Mouse (Mus musculus) kidney, adult 2 months (tissue): ENCODE data around the gene Cfap100. TPM values are rescaled to one million over a fixed set of nuclear protein-coding genes. Genes with fewer than 3 reads are reported as not detected.

Source experiments
- DNase-seq: peaks from one replicate; pipeline ENCODE4 v3.0.0; 2021
- H3K27ac ChIP-seq: fragments of 200-500 bp; 2 replicates; pipeline ENCODE4 v1.5.1; 2012; ENCODE audit warnings: low read depth, low read length, control low read depth, inconsistent platforms; ENCODE audit not compliant: insufficient read depth
- H3K27me3 ChIP-seq: fragments of 200-500 bp; replicated peaks from 2 replicates; pipeline ENCODE4 v1.6.1; 2012; ENCODE audit warnings: mild to moderate bottlenecking, moderate library complexity, low read length, inconsistent platforms; ENCODE audit not compliant: control insufficient read depth, insufficient read depth
- H3K36me3 ChIP-seq: fragments of 200-500 bp; 2 replicates; pipeline ENCODE4 v1.6.1; 2012; ENCODE audit warnings: mild to moderate bottlenecking, moderate library complexity, low read length, inconsistent platforms; ENCODE audit not compliant: control insufficient read depth, insufficient read depth
- H3K4me1 ChIP-seq: fragments of 200-500 bp; 2 replicates; pipeline ENCODE4 v1.6.1; 2011; ENCODE audit warnings: low read length; ENCODE audit not compliant: control insufficient read depth, insufficient read depth
- H3K4me3 ChIP-seq: fragments of 200-500 bp; 2 replicates; pipeline ENCODE4 v1.5.1; 2011; ENCODE audit warnings: mild to moderate bottlenecking, low read depth, low read length, control low read depth; ENCODE audit not compliant: insufficient read depth
- CTCF ChIP-seq: fragments of 200-500 bp; conservative IDR thresholded peaks from 2 replicates; pipeline ENCODE4 v1.5.1; 2011; ENCODE audit warnings: low read depth, mild to moderate bottlenecking, control low read depth, low read length, moderate library complexity, mixed read lengths; ENCODE audit not compliant: insufficient read depth, insufficient read length
- POLR2A ChIP-seq: fragments of 200-500 bp; IDR thresholded peaks from one replicate; pipeline ENCODE4 v1.6.1; 2011; ENCODE audit warnings: low read depth, low read length, control low read depth
- WGBS: fragments of 180-500 bp; shearing (Covaris S2); methylation state at CpG from one replicate; pipeline ENCODE4 v1.1.7; 2018; 5-methylcytosine and 5-hydroxymethylcytosine counted together
- polyA plus RNA-seq: library from polyadenylated mRNA; depleted of rRNA; stranded (reverse); fragments of >200 nt; gene quantifications from 2 replicates; pipeline ENCODE4 v1.2.3, GENCODE M21; 2012; rRNA removed

Cfap100 gene
- polyA plus RNA-seq, 1 experiment, result 0.05 TPM

DNA sequence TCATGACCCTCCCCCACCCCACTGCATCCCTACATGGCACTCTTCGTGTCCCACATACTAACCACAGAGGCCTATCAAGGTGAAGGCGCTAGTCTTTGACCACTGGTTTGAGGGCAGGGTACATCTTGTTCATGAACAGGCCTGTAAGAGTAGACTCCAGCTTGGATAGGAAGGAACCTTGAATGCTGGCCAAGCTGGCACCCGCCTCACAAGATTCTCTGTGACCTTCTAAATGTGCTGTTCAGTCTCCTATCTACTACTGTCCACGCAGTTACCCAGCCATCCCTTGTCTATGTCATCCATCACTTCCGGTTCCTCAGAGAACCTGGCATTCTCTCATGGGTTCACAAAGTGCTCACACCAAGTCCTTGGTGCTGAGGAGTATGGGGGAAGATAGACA, 65.3 kb downstream of the Cfap100 start:
- H3K36me3 ChIP-seq, result no peaks in the 10 kb centered on the region
- H3K27ac ChIP-seq, result no peak overlapping the region
- peaks cover 13% of the 10 kb centered on the region; the same call in 1 of the 2 replicates for H3K4me1 ChIP-seq
- no peak for DNase-seq
- TF ChIP-seq CTCF, result no peak
- no peak overlapping the region for H3K4me3 ChIP-seq
- 79% methylated on average over 5 of the region's 5 CpGs for WGBS
- no peaks in the 10 kb centered on the region for H3K27me3 ChIP-seq

GRCm38 (mm10) chr6:90360922-90361614, 67.5 kb downstream of the Cfap100 start:
- no peak for DNase-seq
- WGBS, result 82% methylated on average over 6 of the region's 6 CpGs
- Histone ChIP-seq H3K4me1 (peaks cover 13% of the 10 kb centered on the region; the same call in 1 of the 2 replicates), H3K27ac (peak overlapping the region; percentile 69; the same call in 1 of the 2 replicates), H3K36me3 (no peaks in the 10 kb centered on the region), H3K27me3 (no peaks in the 10 kb centered on the region), H3K4me3 (no peak overlapping the region)
- no peak for TF ChIP-seq CTCF
- TF ChIP-seq POLR2A, result no peak

- H3K27ac ChIP-seq, result peak overlapping the region; percentile 69
- H3K36me3 ChIP-seq, result no peaks in the 10 kb centered on the region
- WGBS, result 17% methylated on average over 7 of the region's 7 CpGs
- no peak overlapping the region for H3K4me3 ChIP-seq
- H3K27me3 ChIP-seq, result no peaks in the 10 kb centered on the region
- TF ChIP-seq POLR2A (no peak), CTCF (no peak)
- DNase-seq, result peak; percentile 80
- peaks cover 13% of the 10 kb centered on the region; the same call in 1 of the 2 replicates for H3K4me1 ChIP-seq
Observed at GRCm38 (mm10) chr6:90360024-90360781, 68.4 kb downstream of the Cfap100 start.

DNA sequence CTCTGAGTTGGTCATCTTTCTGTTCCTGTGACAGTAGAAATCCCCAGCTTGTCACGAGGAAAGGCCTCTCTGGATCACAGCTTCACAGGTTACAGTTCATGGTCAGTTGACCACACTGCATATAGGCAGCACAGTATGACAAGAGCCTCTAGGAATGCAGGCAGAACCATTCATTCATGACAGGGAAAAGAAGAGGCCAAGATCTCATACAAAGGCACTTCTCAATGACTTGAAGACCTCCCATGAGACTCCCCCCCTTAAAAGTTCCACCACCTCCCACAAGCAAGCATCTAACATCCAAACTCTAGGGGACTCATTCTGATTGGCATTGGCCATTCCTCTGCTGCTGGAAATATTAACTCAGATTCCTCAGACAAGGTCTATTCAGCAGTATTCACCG, 69.2 kb downstream of the Cfap100 start:
- WGBS, result 31% methylated on average over 2 of the region's 2 CpGs
- no peak for DNase-seq
- Histone ChIP-seq H3K4me1 (peaks cover 13% of the 10 kb centered on the region; the same call in 1 of the 2 replicates), H3K4me3 (no peak overlapping the region), H3K27ac (peak overlapping the region; percentile 69), H3K36me3 (no peaks in the 10 kb centered on the region), H3K27me3 (no peaks in the 10 kb centered on the region)
- no peak for TF ChIP-seq CTCF
- TF ChIP-seq POLR2A, result no peak

DNA sequence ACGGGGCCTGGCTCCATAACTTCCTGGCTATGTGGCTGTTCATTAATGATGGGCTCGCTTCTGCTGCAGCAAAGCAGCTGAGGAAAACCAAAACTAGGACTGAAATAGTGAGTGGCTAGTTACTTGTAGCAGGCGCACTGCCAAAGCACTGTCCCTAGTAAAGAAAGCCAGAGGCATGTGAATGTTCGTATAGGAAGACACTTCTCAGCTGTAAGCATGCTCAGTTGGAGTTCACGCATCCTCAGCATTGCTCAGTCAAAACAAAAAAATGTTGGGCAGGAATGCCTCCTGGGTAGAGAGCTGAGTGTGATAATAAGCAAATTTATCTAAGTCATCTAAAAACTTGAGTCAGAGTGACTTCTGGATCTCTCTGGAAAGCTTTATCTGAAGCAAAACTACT, 70.5 kb downstream of the Cfap100 start:
- WGBS, result 53% methylated on average over 5 of the region's 5 CpGs
- TF ChIP-seq CTCF (no peak), POLR2A (no peak)
- no peak for DNase-seq
- peaks cover 13% of the 10 kb centered on the region; the same call in 1 of the 2 replicates for H3K4me1 ChIP-seq
- H3K4me3 ChIP-seq, result no peak overlapping the region
- H3K36me3 ChIP-seq, result no peaks in the 10 kb centered on the region
- H3K27ac ChIP-seq, result no peak overlapping the region
- H3K27me3 ChIP-seq, result no peaks in the 10 kb centered on the region

Other genes starting within 250 kb of the Cfap100 start
- gene V1ra8, start 226.0 kb downstream of the Cfap100 start, polyA plus RNA-seq, result not detected in 2 replicates
- 0.13 and 0.48 TPM in 2 replicates for gene Vmn1r53, start 204.4 kb downstream of the Cfap100 start, polyA plus RNA-seq
- gene Vmn1r54, start 182.5 kb downstream of the Cfap100 start, polyA plus RNA-seq, result not detected in 2 replicates
- not detected in 2 replicates for gene BC048671, start 127.6 kb downstream of the Cfap100 start, polyA plus RNA-seq
- 1.5 and 3.0 TPM in 2 replicates for gene Chst13, start 103.6 kb downstream of the Cfap100 start, polyA plus RNA-seq
- gene Uroc1, start 95.5 kb downstream of the Cfap100 start, polyA plus RNA-seq, result 34.0 and 50.2 TPM in 2 replicates
- 12.6 and 17.9 TPM in 2 replicates for gene Zxdc, start 59.3 kb downstream of the Cfap100 start, polyA plus RNA-seq
- 131 and 170 TPM in 2 replicates for gene Klf15, start 33.8 kb upstream of the Cfap100 start, polyA plus RNA-seq
- 253 and 260 TPM in 2 replicates for gene Aldh1l1, start 57.6 kb upstream of the Cfap100 start, polyA plus RNA-seq
- gene Slc41a3, start 175.9 kb upstream of the Cfap100 start, polyA plus RNA-seq, result 6.3 and 8.0 TPM in 2 replicates